10 mouse cellular contexts compared by ENCODE assay signal in the genomic region with DNA sequence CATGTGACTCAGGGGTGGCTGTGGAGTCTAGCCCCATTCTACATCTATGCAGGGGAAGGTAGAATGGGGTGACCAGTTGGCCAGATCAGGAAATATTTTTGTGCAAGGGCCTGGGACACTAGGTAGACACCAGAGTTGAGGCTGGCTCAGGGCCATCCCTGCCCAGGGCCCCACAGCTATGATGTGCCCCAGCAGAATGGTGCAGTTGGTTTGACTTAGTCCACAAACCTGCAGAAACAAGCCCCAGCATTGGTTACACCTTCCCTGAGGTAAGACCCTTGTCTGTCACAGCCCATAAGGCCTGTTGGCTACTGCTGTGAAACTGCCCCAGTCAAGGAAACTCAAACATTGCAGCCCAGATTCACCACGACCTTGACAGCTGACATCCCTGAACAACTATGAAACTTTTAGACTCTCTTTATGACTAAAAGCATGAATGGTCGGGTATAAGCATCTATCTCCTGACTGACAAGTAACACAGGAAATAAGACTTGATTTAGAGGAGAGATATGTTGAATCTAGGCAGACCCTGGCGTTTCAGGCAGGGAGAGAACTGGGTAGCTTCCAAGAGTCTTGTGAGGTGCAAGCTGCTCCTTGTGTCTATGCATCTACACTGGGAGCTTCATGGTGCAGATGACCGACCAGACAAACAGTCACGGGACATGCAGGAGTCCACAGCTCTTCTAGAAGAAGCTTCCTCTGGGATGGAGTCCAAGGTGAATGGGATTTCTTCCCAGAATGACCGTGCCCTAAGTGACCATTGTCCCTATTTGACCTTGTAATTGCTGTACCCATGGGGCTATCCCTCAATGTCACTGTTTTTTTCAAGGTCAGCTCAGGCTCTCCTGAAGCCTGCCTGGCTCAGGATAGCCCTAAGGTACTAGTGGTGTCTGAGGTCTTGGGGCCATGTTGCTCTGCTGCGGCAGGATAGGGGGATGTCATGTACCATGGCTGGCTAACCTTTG.
DNase-seq lines count a peak whose midpoint lies in the region; ATAC-seq and TF ChIP-seq lines count a peak whose summit lies in the region.
"Had no signal": no experiment of that assay in that cellular context is flagged by ENCODE, and none has a peak within 500 bp of the region (broad histone marks: within the 10 kb centered on the region; RNA-seq: fewer than 3 reads in every experiment).

No protein-coding gene starts in this region.

- peak; percentile 23; the same call in 1 of the 2 replicates for ATAC-seq in kidney, postnatal 0 days (replicated peaks; ENCODE audit: low FRiP score, low read depth)
- no peak for ATAC-seq in hindbrain, embryonic 12.5 days (ENCODE audit: low FRiP score)

- H3K27ac ChIP-seq in gastrocnemius, adult 2 months, result peak overlapping the region; percentile 79
- H3K27ac ChIP-seq in kidney, postnatal 0 days, result peak overlapping the region; percentile 51
- no peak overlapping the region for H3K27ac ChIP-seq in hindbrain, embryonic 12.5 days
- H3K27ac ChIP-seq: macrophage had no signal

- H3K4me2 ChIP-seq in kidney, postnatal 0 days (ENCODE audit: low read length), result no peak overlapping the region
- no peak overlapping the region for H3K4me2 ChIP-seq in hindbrain, embryonic 12.5 days (replicated peaks)

- no peak for TF ChIP-seq CTCF in gastrocnemius, adult 2 months (IDR thresholded peaks at IDR 0.05)
- TF ChIP-seq CTCF in kidney, postnatal 0 days (IDR thresholded peaks at IDR 0.05; ENCODE audit: low read depth), result no peak

- DNase-seq in gastrocnemius, adult 2 months, result no peak
- DNase-seq in gastrocnemius, postnatal 10 days, result no peak
- peak; percentile 35 for DNase-seq in testis, postnatal 10 days (ENCODE audit: low spot score)
- no peak for DNase-seq in testis, postnatal 14 days (ENCODE audit: low spot score)
- no peak for DNase-seq in kidney, postnatal 0 days (ENCODE audit: low spot score)
- DNase-seq in spleen, adult 18-20 months, result no peak
- no peak for DNase-seq in frontal cortex, adult 2 months (ENCODE audit: extremely low spot score in 1 of 2, low spot score in 1 of 2)
- DNase-seq: gastrocnemius, postnatal 14 days had no signal

- no peaks in the 10 kb centered on the region for H3K27me3 ChIP-seq in kidney, postnatal 0 days (ENCODE audit: insufficient read depth, low read length)
- H3K27me3 ChIP-seq in hindbrain, embryonic 12.5 days, result no peaks in the 10 kb centered on the region

- peaks cover 15% of the 10 kb centered on the region; the same call in 1 of the 2 replicates for H3K4me1 ChIP-seq in kidney, postnatal 0 days (replicated peaks; ENCODE audit: insufficient read depth, low read length)
- peaks cover 13% of the 10 kb centered on the region; the same call in 1 of the 2 replicates for H3K4me1 ChIP-seq in hindbrain, embryonic 12.5 days

- intact Hi-C loops in gastrocnemius, adult 2 months (cut with DNase I), result no loop called here

- no peak overlapping the region for H3K4me3 ChIP-seq in gastrocnemius, adult 2 months
- H3K4me3 ChIP-seq in kidney, postnatal 0 days (replicated peaks; ENCODE audit: low read depth, low read length), result no peak overlapping the region
- no peak overlapping the region for H3K4me3 ChIP-seq in hindbrain, embryonic 12.5 days

- no peaks in the 10 kb centered on the region for H3K36me3 ChIP-seq in kidney, postnatal 0 days (ENCODE audit: insufficient read depth, low read length)
- peaks cover 28% of the 10 kb centered on the region for H3K36me3 ChIP-seq in hindbrain, embryonic 12.5 days

- no peaks in the 10 kb centered on the region for H3K9me3 ChIP-seq in kidney, postnatal 0 days (replicated peaks; ENCODE audit: low read length)
- no peaks in the 10 kb centered on the region for H3K9me3 ChIP-seq in hindbrain, embryonic 12.5 days (replicated peaks)

- WGBS in kidney, postnatal 0 days, result 51% methylated on average over 7 of the region's 7 CpGs
- 86% methylated on average over 7 of the region's 7 CpGs for WGBS in hindbrain, embryonic 12.5 days

- H3K9ac ChIP-seq in kidney, postnatal 0 days (ENCODE audit: low read depth, low read length), result no peak overlapping the region
- no peak overlapping the region for H3K9ac ChIP-seq in hindbrain, embryonic 12.5 days
